Mouse (Mus musculus): ENCODE results near the gene Pou3f1. TPM values are rescaled to one million over a fixed set of nuclear protein-coding genes. Genes with fewer than 3 reads are reported as not detected.

Gene Pou3f1
- total RNA-seq, 2 experiments from 2014 or later, result 33.0 to 41.2 TPM

- DNase-seq (ENCODE audit: low spot score in 2 of 2), result peak; percentile 79 to 92
Observed at GRCm38 (mm10) chr4:124656854-124657650, 445 bp downstream of the Pou3f1 start.

- no peak for DNase-seq (ENCODE audit: low spot score in 2 of 2)
Observed at GRCm38 (mm10) chr4:124657781-124658180, 1.2 kb downstream of the Pou3f1 start.

GRCm38 (mm10) chr4:124658412-124658851 is 1.8 kb downstream of the Pou3f1 start:
- no peak for DNase-seq (ENCODE audit: low spot score in 2 of 2)

GRCm38 (mm10) chr4:124659251-124660217 is 2.9 kb downstream of the Pou3f1 start:
- no peak for DNase-seq (ENCODE audit: low spot score in 2 of 2)

- no peak for DNase-seq (ENCODE audit: low spot score in 2 of 2)
Observed at GRCm38 (mm10) chr4:124660603-124661002, 4.0 kb downstream of the Pou3f1 start.

- DNase-seq (ENCODE audit: low spot score in 2 of 2), result no peak
Observed at GRCm38 (mm10) chr4:124663034-124663433, 6.4 kb downstream of the Pou3f1 start.

GRCm38 (mm10) chr4:124664185-124664584 is 7.6 kb downstream of the Pou3f1 start:
- no peak for DNase-seq (ENCODE audit: low spot score in 2 of 2)

GRCm38 (mm10) chr4:124664604-124665003 is 8.0 kb downstream of the Pou3f1 start:
- no peak for DNase-seq (ENCODE audit: low spot score in 2 of 2)

GRCm38 (mm10) chr4:124667476-124668033 is 10.9 kb downstream of the Pou3f1 start:
- DNase-seq (ENCODE audit: low spot score in 2 of 2), result no peak

- no peak for DNase-seq (ENCODE audit: low spot score in 2 of 2)
Observed at GRCm38 (mm10) chr4:124668078-124668477, 11.5 kb downstream of the Pou3f1 start.

- DNase-seq (ENCODE audit: low spot score in 2 of 2), result no peak
Observed at GRCm38 (mm10) chr4:124670232-124670631, 13.6 kb downstream of the Pou3f1 start.

- no peak for DNase-seq (ENCODE audit: low spot score in 2 of 2)
Observed at GRCm38 (mm10) chr4:124671583-124671982, 15.0 kb downstream of the Pou3f1 start.

GRCm38 (mm10) chr4:124672347-124673320 is 16.0 kb downstream of the Pou3f1 start:
- peak in 1 of 2 experiments; percentile 74 for DNase-seq (ENCODE audit: low spot score in 2 of 2)

GRCm38 (mm10) chr4:124674334-124675032 is 17.9 kb downstream of the Pou3f1 start:
- DNase-seq (ENCODE audit: low spot score in 2 of 2), result no peak

- peak in 1 of 2 experiments; percentile 71 for DNase-seq (ENCODE audit: low spot score in 2 of 2)
Observed at GRCm38 (mm10) chr4:124675037-124675436, 18.4 kb downstream of the Pou3f1 start.

GRCm38 (mm10) chr4:124675958-124676357 is 19.4 kb downstream of the Pou3f1 start:
- DNase-seq (ENCODE audit: low spot score in 2 of 2), result no peak

GRCm38 (mm10) chr4:124682270-124682669 is 25.7 kb downstream of the Pou3f1 start:
- DNase-seq (ENCODE audit: low spot score in 2 of 2), result no peak

GRCm38 (mm10) chr4:124683474-124683873 is 26.9 kb downstream of the Pou3f1 start:
- DNase-seq (ENCODE audit: low spot score in 2 of 2), result no peak

- no peak for DNase-seq (ENCODE audit: low spot score in 2 of 2)
Observed at GRCm38 (mm10) chr4:124685004-124685403, 28.4 kb downstream of the Pou3f1 start.

- no peak for DNase-seq (ENCODE audit: low spot score in 2 of 2)
Observed at GRCm38 (mm10) chr4:124685453-124685852, 28.8 kb downstream of the Pou3f1 start.
